Mouse (Mus musculus) CH12.LX (cell line): ENCODE data around the gene Nek5. TPM values are rescaled to one million over a fixed set of nuclear protein-coding genes. Genes with fewer than 3 reads are reported as not detected.

ENCODE experiments used
- DNase-seq: peaks from one replicate; pipeline ENCODE4 v3.0.0-alpha.2; 2013; ENCODE audit errors: extremely low read depth
- H3K27ac ChIP-seq: 2 replicates; pipeline ENCODE4 v1.5.1; 2012; ENCODE audit warnings: low read depth, mild to moderate bottlenecking, control low read depth, moderate library complexity; ENCODE audit not compliant: insufficient read depth
- H3K27me3 ChIP-seq: replicated peaks from 2 replicates; pipeline ENCODE3; 2012; ENCODE audit warnings: inconsistent platforms
- H3K36me3 ChIP-seq, 2 experiments: replicated peaks in 1 of 2; 2 replicates each; pipeline versions ENCODE3 to v1.6.1; 2012; ENCODE audit warnings: inconsistent platforms in 1 of 2, low read length in 1 of 2, mild to moderate bottlenecking in 1 of 2, mixed read lengths in 1 of 2, moderate library complexity in 1 of 2; ENCODE audit not compliant: control insufficient read depth in 1 of 2, insufficient read depth in 1 of 2
- H3K4me1 ChIP-seq, 2 experiments: 2 replicates each; pipeline ENCODE4 v1.6.1; 2012; ENCODE audit warnings: inconsistent platforms in 1 of 2, moderate library complexity in 1 of 2; ENCODE audit not compliant: insufficient read depth in 2 of 2, control insufficient read depth in 1 of 2
- H3K4me2 ChIP-seq: 2 replicates; pipeline ENCODE4 v1.6.1; 2012; ENCODE audit warnings: low read depth, mild to moderate bottlenecking, control low read depth; ENCODE audit not compliant: poor library complexity, insufficient read depth, severe bottlenecking
- H3K4me3 ChIP-seq, 3 experiments: fragments of 150-350 bp in 1 of 3; sonication (generic) in 1 of 3; replicated peaks in 1 of 3; 2 replicates each; pipeline versions ENCODE3 to v1.5.1; 2011 to 2012; ENCODE audit warnings: low read depth in 2 of 3, low read length in 2 of 3, mild to moderate bottlenecking in 2 of 3, moderate library complexity in 2 of 3, control low read depth in 1 of 3, improper control_type of control experiment in 1 of 3, inconsistent platforms in 1 of 3, mixed read lengths in 1 of 3; ENCODE audit not compliant: poor library complexity in 1 of 3
- H3K79me2 ChIP-seq: replicated peaks from 2 replicates; pipeline ENCODE4 v1.6.1; 2012; ENCODE audit warnings: mild to moderate bottlenecking, moderate library complexity; ENCODE audit not compliant: control insufficient read depth, poor library complexity, insufficient read depth, severe bottlenecking; ENCODE audit errors: extremely low read depth
- H3K9ac ChIP-seq: 2 replicates; pipeline ENCODE4 v1.6.1; 2012; ENCODE audit warnings: low read depth, mild to moderate bottlenecking, control low read depth, moderate library complexity; ENCODE audit not compliant: insufficient read depth
- H3K9me3 ChIP-seq: replicated peaks from 2 replicates; pipeline ENCODE3; 2012; ENCODE audit warnings: low read length, inconsistent platforms, mixed read lengths
- CHD1 ChIP-seq: IDR thresholded peaks from 2 replicates; pipeline ENCODE4 v1.6.1; 2012; ENCODE audit warnings: low read depth, low read length, improper control_type of control experiment, inconsistent platforms
- CTCF ChIP-seq, 2 experiments: IDR thresholded peaks in 1 of 2; conservative IDR thresholded peaks in 1 of 2; 2 replicates each; pipeline ENCODE4 v1.5.1; 2011 to 2012; ENCODE audit warnings: low read depth in 2 of 2, low read length in 2 of 2, improper control_type of control experiment in 1 of 2, inconsistent platforms in 1 of 2, mild to moderate bottlenecking in 1 of 2, moderate library complexity in 1 of 2
- ELF1 ChIP-seq: IDR thresholded peaks from 2 replicates; pipeline ENCODE4 v1.6.1; 2014; ENCODE audit warnings: low read depth, mild to moderate bottlenecking, inconsistent platforms, low read length, improper control_type of control experiment
- ETS1 ChIP-seq: conservative IDR thresholded peaks from 2 replicates; pipeline ENCODE4 v1.6.1; 2012; ENCODE audit warnings: low read depth, mild to moderate bottlenecking, inconsistent platforms, low read length, improper control_type of control experiment, moderate library complexity
- MAFK ChIP-seq: IDR thresholded peaks from 2 replicates; pipeline ENCODE4 v1.6.1; 2011; ENCODE audit warnings: low read length, improper control_type of control experiment; ENCODE audit not compliant: insufficient replicate concordance
- MAX ChIP-seq: IDR thresholded peaks from 2 replicates; pipeline ENCODE4 v1.6.1; 2011; ENCODE audit warnings: low read length, improper control_type of control experiment
- MAZ ChIP-seq: IDR thresholded peaks from 2 replicates; pipeline ENCODE4 v1.6.1; 2012; ENCODE audit warnings: low read depth, mild to moderate bottlenecking, inconsistent platforms, low read length, improper control_type of control experiment, moderate library complexity
- POLR2A ChIP-seq: IDR thresholded peaks from 2 replicates; pipeline ENCODE4 v1.6.1; 2011; ENCODE audit warnings: low read depth, mild to moderate bottlenecking, improper control_type of control experiment, low read length
- SMC3 ChIP-seq: IDR thresholded peaks from 2 replicates; pipeline ENCODE4 v1.6.1; 2011; ENCODE audit warnings: low read depth, low read length, improper control_type of control experiment
- UBTF ChIP-seq: IDR thresholded peaks from 2 replicates; pipeline ENCODE4 v1.6.1; 2012; ENCODE audit warnings: low read depth, mild to moderate bottlenecking, inconsistent platforms, low read length, improper control_type of control experiment, moderate library complexity
- USF2 ChIP-seq: conservative IDR thresholded peaks from 2 replicates; pipeline ENCODE4 v1.6.1; 2011; ENCODE audit warnings: low read depth, low read length, improper control_type of control experiment
- ZC3H11A ChIP-seq: IDR thresholded peaks from 2 replicates; pipeline ENCODE4 v1.6.1; 2012; ENCODE audit warnings: low read depth, mild to moderate bottlenecking, inconsistent platforms, low read length, improper control_type of control experiment
- ZKSCAN1 ChIP-seq: IDR thresholded peaks from 2 replicates; pipeline ENCODE4 v1.6.1; 2012; ENCODE audit warnings: low read depth, inconsistent platforms, low read length, improper control_type of control experiment, borderline replicate concordance
- dilution Hi-C: fragments of 300-500 bp; cut with MboI; formaldehyde crosslinking; loops from 2 replicates; pipeline ENCODE4 v1.14.3; 2020; ENCODE audit warnings: low sequenced_read_pairs; ENCODE audit not compliant: extremely low pct_unique_long_range_greater_than_20kb, extremely low pct_ligation_motif_present
- in situ Hi-C: fragments of 300-500 bp; cut with MboI; formaldehyde crosslinking; loops from 3 replicates; pipeline ENCODE4 v1.14.3; 2019; ENCODE audit warnings: low sequenced_read_pairs, low pct_ligation_motif_present, low pct_unique_long_range_greater_than_20kb, mixed read lengths
- polyA plus RNA-seq: library from polyadenylated mRNA; unstranded; fragments of >175 nt; gene quantifications from 2 replicates; pipeline ENCODE4 v1.2.1, GENCODE M21; 2012; ENCODE audit warnings: low read depth; ENCODE audit not compliant: insufficient read length
- total RNA-seq, 2 experiments: library from RNA; depleted of rRNA; stranded (reverse); fragments of 300-350 nt in 1 of 2; fragments of >200 nt in 1 of 2; gene quantifications; 2 replicates each; pipeline ENCODE4 v1.2.3; 2012 to 2014

Gene Nek5
- total and polyA plus RNA-seq, 3 experiments: not detected

GRCm38 (mm10) chr8:22089226-22089625 is 35.6 kb downstream of the Nek5 start:
- Histone ChIP-seq H3K4me1 (no peaks in the 10 kb centered on the region), H3K27ac (no peak overlapping the region), H3K4me3 (no peak overlapping the region), H3K9me3 (no peaks in the 10 kb centered on the region), H3K27me3 (no peaks in the 10 kb centered on the region), H3K79me2 (no peaks in the 10 kb centered on the region), H3K9ac (no peak overlapping the region), H3K4me2 (no peak overlapping the region), H3K36me3 (no peaks in the 10 kb centered on the region)
- dilution Hi-C loops (no loop called here), in situ Hi-C loops (no loop called here)
- DNase-seq: no peak
- TF ChIP-seq MAX: no peak
- TF ChIP-seq CTCF (conservative IDR thresholded peaks at IDR 0.05 in 1 of 2, IDR thresholded peaks at IDR 0.05 in 1 of 2; ENCODE audit: low read depth in 2 of 2, low read length in 2 of 2): peak in 1 of 2 experiments; percentile 14; a peak in 2 of 4 replicates

GRCm38 (mm10) chr8:22079313-22080007 is 45.4 kb downstream of the Nek5 start:
- DNase-seq: no peak
- in situ Hi-C loops: no loop called here

GRCm38 (mm10) chr8:22061126-22061525 is 63.7 kb downstream of the Nek5 start:
- dilution Hi-C loops (no loop called here), in situ Hi-C loops (no loop called here)
- peak overlapping the region; percentile 66 for H3K9ac ChIP-seq
- no peak for DNase-seq
- TF ChIP-seq ZC3H11A (no peak), ETS1 (no peak), POLR2A (no peak), USF2 (no peak), ELF1 (no peak), MAZ (no peak)
- no peak overlapping the region for H3K27ac ChIP-seq
- peaks cover 8% of the 10 kb centered on the region; the same call in 1 of the 2 replicates for H3K79me2 ChIP-seq
- peaks cover 41% of the 10 kb centered on the region for H3K27me3 ChIP-seq
- peaks cover 13% of the 10 kb centered on the region for H3K9me3 ChIP-seq
- peak overlapping the region; percentile 86; the same call in 1 of the 2 replicates for H3K4me2 ChIP-seq
- peaks cover 3 to 19% of the 10 kb centered on the region in 2 experiments for H3K4me1 ChIP-seq
- peaks cover 16 to 38% of the 10 kb centered on the region in 2 experiments for H3K36me3 ChIP-seq
- peak overlapping the region; percentile 73 to 99 (median 82) for H3K4me3 ChIP-seq

More at GRCm38 (mm10) chr8:22079313-22080007, 45.4 kb downstream of the Nek5 start:
- H3K27me3 ChIP-seq: no peaks in the 10 kb centered on the region
- dilution Hi-C loops: no loop called here
- H3K36me3 ChIP-seq: no peaks in the 10 kb centered on the region
- no peak overlapping the region for H3K4me2 ChIP-seq
- no peaks in the 10 kb centered on the region for H3K4me1 ChIP-seq
- no peak overlapping the region for H3K4me3 ChIP-seq
- no peaks in the 10 kb centered on the region for H3K79me2 ChIP-seq
- H3K27ac ChIP-seq: no peak overlapping the region
- TF ChIP-seq ELF1 (no peak), UBTF (no peak), SMC3 (no peak), CHD1 (no peak), ZKSCAN1 (no peak), MAFK (no peak)
- no peak overlapping the region for H3K9ac ChIP-seq
- H3K9me3 ChIP-seq: no peaks in the 10 kb centered on the region
